19 mouse cellular contexts compared by ENCODE assay signal in the genomic region with DNA sequence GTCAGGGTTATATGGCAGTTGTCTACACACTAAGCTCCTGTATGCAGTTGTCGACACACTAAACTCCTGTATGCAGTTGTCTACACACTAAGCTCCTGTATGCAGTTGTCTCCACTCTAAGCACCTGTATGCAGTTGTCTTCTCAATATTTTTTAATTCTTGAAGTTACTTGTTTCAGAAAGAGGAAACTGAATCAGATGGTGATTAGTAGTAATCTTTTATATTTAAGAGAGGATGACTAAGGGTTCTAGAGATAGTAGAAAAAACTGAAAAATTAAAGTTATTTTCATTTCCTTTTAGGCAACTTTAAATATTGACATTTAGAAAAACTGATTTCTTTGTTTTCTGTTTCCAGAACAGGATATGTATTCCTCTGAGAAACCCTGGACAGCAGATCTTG. TPM values are rescaled to one million over a fixed set of nuclear protein-coding genes. Genes with fewer than 3 reads are reported as not detected.
DNase-seq lines count a peak whose midpoint lies in the region; ATAC-seq lines count a peak whose summit lies in the region.
"Had no signal": no experiment of that assay in that cellular context is flagged by ENCODE, and none has a peak within 500 bp of the region (broad histone marks: within the 10 kb centered on the region; RNA-seq: fewer than 3 reads in every experiment).

No protein-coding gene starts in this region.

- ATAC-seq in kidney, embryonic 16.5 days (ENCODE audit: low FRiP score, low TSS enrichment): no peak
- ATAC-seq: forebrain, embryonic 14.5 days; forebrain, embryonic 16.5 days had no signal

- peak overlapping the region; percentile 12; the same call in 1 of the 2 replicates for H3K27ac ChIP-seq in macrophage
- no peak overlapping the region for H3K27ac ChIP-seq in kidney, embryonic 16.5 days (ENCODE audit: low read length)
- H3K27ac ChIP-seq: embryonic facial prominence, embryonic 10.5 days; embryonic facial prominence, embryonic 12.5 days; forebrain, embryonic 10.5 days; forebrain, embryonic 12.5 days had no signal

- H3K79me2 ChIP-seq in macrophage (ENCODE audit: inconsistent target): peaks cover 38% of the 10 kb centered on the region

- no peak overlapping the region for H3K4me3 ChIP-seq in macrophage (ENCODE audit: inconsistent target)
- H3K4me3 ChIP-seq in kidney, embryonic 16.5 days (ENCODE audit: low read length): no peak overlapping the region
- H3K4me3 ChIP-seq: embryonic facial prominence, embryonic 10.5 days; embryonic facial prominence, embryonic 12.5 days; forebrain, embryonic 10.5 days; forebrain, embryonic 12.5 days had no signal

- H3K36me3 ChIP-seq in macrophage (ENCODE audit: inconsistent target): no peaks in the 10 kb centered on the region
- no peaks in the 10 kb centered on the region for H3K36me3 ChIP-seq in kidney, embryonic 16.5 days (ENCODE audit: insufficient read depth, low read length)
- H3K36me3 ChIP-seq: embryonic facial prominence, embryonic 12.5 days had no signal

- H3K27me3 ChIP-seq in kidney, embryonic 16.5 days (ENCODE audit: insufficient read depth, low read length): no peaks in the 10 kb centered on the region
- H3K27me3 ChIP-seq: embryonic facial prominence, embryonic 12.5 days; forebrain, embryonic 12.5 days had no signal

- H3K4me1 ChIP-seq in kidney, embryonic 16.5 days (ENCODE audit: insufficient read depth, low read length): peaks cover 42% of the 10 kb centered on the region

- H3K4me2 ChIP-seq in kidney, embryonic 16.5 days (replicated peaks; ENCODE audit: low read depth, low read length): no peak overlapping the region
- H3K4me2 ChIP-seq: embryonic facial prominence, embryonic 12.5 days; forebrain, embryonic 12.5 days had no signal

- WGBS in macrophage (ENCODE audit: missing documents): 71% methylated on average over 1 of the region's 1 CpGs
- WGBS in kidney, embryonic 16.5 days: 97% methylated on average over 1 of the region's 1 CpGs

- H3K9me3 ChIP-seq in kidney, embryonic 16.5 days (ENCODE audit: low read length): no peaks in the 10 kb centered on the region
- H3K9me3 ChIP-seq: embryonic facial prominence, embryonic 10.5 days; embryonic facial prominence, embryonic 12.5 days; forebrain, embryonic 10.5 days; forebrain, embryonic 12.5 days had no signal

- DNase-seq in A20 (ENCODE audit: low read depth, low spot score) (peak; percentile 45), MEL-GATA-1-ER (ENCODE audit: extremely low read depth, low read depth) (peak; percentile 26)
- no peak for DNase-seq in kidney, postnatal 25 days
- DNase-seq: adrenal gland, adult 2 months; adrenal gland, postnatal 10 days; adrenal gland, postnatal 25 days; cerebellum, adult 11-12 months; cerebellum, adult 2 months; cerebellum, adult 9-10 months; cerebellum, postnatal 10 days; cerebellum, postnatal 25 days had no signal

- H3K9ac ChIP-seq in kidney, embryonic 16.5 days (replicated peaks; ENCODE audit: low read length): no peak overlapping the region
- H3K9ac ChIP-seq: embryonic facial prominence, embryonic 12.5 days; forebrain, embryonic 12.5 days had no signal

RNA-seq across cellular contexts. Expression of gene Usp6nl, which starts 13.5 kb away (rescaled TPM):
- total RNA-seq in macrophage (2018; cell fraction: chromatin; rRNA removed): 10 to 100 TPM in 18 of 26 experiments, 1 to 10 TPM in 8; 4.6 to 31.8 (median 11.9) TPM
- total RNA-seq in macrophage (2018; cell fraction: cytosol; rRNA removed): 1 to 10 TPM; 3.9 to 9.8 (median 5.3) TPM
- total RNA-seq in macrophage (2018; cell fraction: nucleus; rRNA removed): 10 to 100 TPM in 12 of 26 experiments, 1 to 10 TPM in 14; 4.4 to 32.4 (median 9.6) TPM
- 3.8 to 5.3 TPM (median 4.8 TPM) in 3 replicates for polyA plus RNA-seq in macrophage (2018)
- polyA plus RNA-seq in kidney, embryonic 16.5 days (2015; fragmentation: Nextera tagmentation; extraction: Ambion mirVana): 8.6 and 8.8 TPM in 2 replicates

Comparison
In these comparisons a context has a peak if more than half of its experiments do, and no peak if none do; other contexts are left out.
1. DNase-seq: peak in A20 (single experiment) and MEL-GATA-1-ER (single experiment); none in kidney, postnatal 25 days (0 of 2).